Mouse (Mus musculus) thymus, adult 2 months (tissue): ENCODE measurements around the gene Phyhd1.

Source experiments
- CTCF ChIP-seq: fragments of 200-500 bp; IDR thresholded peaks from 2 replicates; pipeline ENCODE4 v1.5.1; 2012; ENCODE audit warnings: mild to moderate bottlenecking, control low read depth, low read length, moderate library complexity, borderline replicate concordance; ENCODE audit not compliant: control insufficient read depth, poor library complexity, insufficient read depth; ENCODE audit errors: extremely low read depth
- POLR2A ChIP-seq: fragments of 200-500 bp; IDR thresholded peaks from 2 replicates; pipeline ENCODE4 v1.6.1; 2012; ENCODE audit warnings: mild to moderate bottlenecking, low read length, control low read depth, moderate library complexity; ENCODE audit not compliant: control insufficient read depth, poor library complexity, insufficient read depth; ENCODE audit errors: extremely low read depth

- no peak for TF ChIP-seq CTCF
- TF ChIP-seq POLR2A, result no peak
Measured at GRCm38 (mm10) chr2:30262840-30263441, 3.1 kb upstream of the Phyhd1 start.
